Mouse (Mus musculus) spleen, postnatal 4 days (tissue): Measurements from ENCODE around the gene Lnx1.

ENCODE experiments used
- DNase-seq, 2 experiments: peaks; one replicate each; pipeline ENCODE4 v3.0.0; 2022; ENCODE audit warnings: low spot score in 2 of 2

Lnx1 gene

DNA sequence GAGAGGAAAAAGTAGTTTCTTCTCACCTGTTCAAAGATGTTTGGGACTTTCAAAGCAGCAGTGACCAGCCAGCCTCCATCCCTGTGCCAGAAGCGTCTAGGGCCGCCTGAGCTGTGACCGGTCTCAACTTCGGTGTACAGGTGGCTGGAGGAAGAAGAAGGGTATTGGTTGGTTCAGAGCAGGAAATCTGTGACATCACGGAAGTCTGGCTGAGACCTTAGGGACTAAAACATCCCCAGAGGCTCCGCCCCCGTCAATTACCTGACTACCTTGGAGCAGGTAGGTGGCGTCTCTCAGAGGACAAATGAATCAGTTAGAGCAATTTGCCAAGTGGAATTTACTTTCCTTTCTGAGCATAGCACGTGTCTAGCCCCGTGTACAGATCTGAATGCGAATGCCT lies at the start of gene Lnx1:
Gene Lnx1, minus strand, starts transcription at position 147 of the 400 bp plus-strand sequence.
- no peak for DNase-seq

DNA sequence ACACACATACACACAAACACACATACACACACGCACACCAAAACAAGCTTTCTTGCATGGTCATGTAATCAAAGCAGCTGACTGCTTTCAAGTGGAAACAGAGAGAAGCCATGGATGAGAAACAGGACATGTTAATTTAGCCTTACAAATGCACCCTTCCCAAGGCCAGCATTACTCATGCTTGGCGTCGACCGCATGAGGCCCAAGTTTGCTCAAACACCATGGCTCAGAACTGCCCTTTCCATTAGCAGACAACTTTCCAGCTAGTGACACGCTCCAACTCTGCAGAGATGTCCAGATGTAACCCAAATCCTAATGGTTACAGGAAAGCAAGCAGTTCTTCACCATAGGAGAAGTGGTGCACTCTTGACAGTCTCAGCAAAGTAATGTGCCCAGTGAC lies 47.8 kb upstream of the Lnx1 start:
- DNase-seq: no peak

DNA sequence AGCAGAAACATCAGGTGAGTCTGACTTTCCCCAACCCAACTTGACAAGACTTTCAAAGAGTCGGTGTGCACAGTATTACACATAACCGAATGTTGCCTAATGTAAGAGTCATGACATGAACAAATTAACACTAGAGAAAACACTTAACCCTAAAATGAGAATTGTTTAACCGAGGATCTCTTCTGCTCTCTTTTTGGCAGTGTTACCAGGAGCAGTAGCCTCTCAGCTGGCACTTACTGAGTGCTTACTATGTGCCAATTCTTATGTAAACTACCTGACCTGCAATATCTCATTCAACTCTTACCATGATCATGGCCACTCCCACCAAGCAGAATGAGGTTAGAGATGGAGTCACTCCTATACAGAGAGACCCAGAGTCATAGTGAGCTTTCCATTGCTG lies 44.8 kb upstream of the Lnx1 start:
- no peak for DNase-seq

DNA sequence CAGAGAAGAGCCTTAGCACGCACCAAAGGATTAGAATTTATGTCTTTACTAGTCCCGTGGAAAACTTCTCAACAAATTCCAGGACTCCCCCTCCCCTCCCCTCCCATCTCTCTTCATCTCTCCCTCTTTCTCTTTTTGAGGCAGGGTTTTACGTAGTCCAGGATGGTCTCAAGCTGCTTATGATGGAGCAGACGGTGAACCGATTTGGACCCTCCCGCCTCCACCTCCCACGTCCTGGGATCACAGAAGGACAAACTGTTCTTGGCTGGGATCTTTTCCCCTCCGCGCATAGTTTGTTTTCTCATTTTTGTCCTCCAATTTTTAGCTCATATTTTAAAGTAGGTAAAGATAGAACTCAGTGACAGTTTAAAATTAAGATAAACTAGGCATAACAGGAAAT lies 38.2 kb upstream of the Lnx1 start:
- DNase-seq: no peak

DNA sequence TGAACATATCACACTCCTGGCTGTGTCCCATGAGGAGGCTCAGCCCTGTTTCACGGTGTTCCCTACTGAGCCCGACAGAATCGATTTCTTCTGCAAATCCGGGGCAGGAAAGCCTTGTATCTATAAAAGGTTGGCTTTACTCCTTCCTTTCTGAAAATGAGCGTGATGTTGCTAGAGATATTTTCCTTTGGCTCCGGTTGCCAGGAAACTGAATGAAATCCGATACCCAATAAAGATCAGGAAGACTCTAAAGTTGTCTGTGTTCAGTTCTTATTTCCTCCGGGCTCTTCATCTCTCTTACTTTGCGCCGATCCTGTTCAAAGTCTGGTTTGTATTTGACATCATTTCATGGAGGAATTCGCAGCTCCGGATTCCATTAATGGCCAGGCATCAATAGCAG lies 36.7 kb upstream of the Lnx1 start:
- no peak for DNase-seq

DNA sequence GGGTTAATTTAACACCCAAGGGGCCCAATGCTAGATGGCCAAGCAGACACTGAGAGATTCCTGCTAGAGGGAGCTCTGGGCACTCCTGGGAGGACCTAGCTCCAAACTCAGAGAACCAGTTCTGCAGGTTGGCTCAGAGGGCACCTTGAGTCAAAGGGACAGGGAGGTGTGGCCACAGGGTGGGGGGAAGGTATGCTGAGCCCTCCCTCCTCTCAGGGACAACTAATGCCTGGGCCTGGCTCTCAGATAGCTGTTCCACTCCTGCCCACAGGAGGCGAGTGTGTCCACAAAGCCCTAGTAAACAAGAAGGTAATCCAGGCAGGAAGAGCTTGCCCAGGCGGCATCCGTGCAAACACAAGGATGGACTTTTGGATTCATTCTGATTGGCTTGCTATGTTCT lies 35.6 kb upstream of the Lnx1 start:
- DNase-seq: no peak

DNA sequence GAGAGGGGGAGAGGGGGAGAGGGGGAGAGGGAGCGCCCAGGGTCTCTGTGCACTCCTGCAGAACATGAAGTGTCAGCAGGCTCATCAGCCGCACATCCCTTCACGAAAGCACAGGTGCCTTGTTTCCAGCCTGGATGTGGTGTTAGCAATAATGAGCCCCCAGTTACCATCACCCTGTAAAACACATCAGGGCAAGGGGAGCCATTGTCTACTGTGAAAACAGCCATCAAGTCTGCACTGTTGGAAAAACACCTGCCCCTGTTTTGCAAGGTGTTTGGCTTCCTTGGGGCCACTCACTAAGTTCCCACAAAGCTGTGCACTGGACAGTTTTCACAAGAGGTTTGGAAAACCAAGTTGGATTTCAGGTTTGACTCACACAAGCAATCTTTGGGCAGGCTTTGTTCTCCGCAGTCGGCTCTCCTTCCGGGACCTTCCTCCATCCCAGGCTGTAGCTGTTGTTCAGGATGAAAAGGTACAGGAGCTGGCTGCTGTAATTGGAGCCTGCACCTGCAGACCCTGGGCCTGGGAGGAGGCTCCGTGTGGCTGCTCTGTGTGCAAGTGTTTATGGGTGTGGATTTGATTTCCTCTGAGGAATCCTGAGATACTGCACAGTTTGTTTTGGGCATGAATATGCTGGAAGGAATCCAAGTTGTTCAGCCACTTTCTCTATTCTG lies 31.3 kb upstream of the Lnx1 start:
- DNase-seq: no peak

DNA sequence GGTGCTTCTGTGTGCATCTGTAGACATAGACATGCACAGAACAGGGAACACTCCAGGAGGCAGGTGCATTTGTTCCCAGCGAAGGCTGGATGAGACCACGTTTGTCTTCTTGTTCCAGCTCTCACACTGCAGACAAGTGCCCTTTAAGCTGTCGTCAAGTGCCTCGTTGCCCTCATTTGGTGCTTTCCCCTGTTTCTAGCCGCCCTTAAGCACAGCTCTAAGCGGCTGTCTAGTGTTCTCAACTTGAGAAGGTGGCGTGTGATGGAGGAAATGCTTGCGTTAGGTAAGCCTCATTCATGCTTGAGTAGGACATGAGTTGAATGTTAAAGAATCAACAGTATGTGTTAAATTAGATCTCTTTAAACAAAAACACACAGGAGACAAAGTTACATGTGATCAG lies 29.9 kb upstream of the Lnx1 start:
- DNase-seq: no peak

DNA sequence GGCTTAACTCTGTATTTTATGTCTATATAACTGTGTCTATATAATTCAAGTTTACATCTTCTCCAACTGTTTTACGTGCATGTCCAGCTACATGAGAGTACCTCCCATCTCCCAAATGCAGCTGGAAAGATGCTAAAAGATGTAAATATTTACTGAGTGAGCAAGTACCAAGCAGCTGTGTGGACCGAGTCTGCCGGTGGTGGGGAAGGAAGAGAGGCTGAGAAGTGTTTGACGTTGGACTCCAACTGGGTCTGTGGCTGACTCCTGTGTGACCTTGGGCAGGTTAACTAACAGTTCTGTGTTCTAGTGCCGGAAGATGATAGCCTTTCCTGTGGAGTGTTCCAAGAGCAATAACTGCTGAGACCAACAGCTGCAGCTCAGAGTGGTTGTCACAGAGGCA lies 27.9 kb upstream of the Lnx1 start:
- no peak for DNase-seq

DNA sequence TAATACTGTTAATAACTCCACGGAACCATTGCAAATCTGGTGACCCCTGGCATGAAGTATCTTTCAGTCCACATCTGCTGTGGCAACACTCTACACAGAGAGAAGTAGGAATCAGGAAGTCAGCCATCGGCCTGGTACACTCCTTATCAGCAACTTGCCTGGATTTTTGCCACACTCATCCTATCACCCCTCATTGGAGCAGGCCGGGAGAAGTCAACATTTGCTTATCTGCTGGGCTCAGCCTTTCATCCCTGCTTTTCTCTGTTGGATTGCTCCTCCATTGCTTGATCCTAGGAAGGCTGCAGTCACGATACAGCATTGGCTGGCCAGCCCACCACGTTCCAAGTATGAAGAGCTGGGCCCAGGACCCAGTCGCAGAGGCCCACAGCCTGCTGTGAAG lies 26.9 kb upstream of the Lnx1 start:
- DNase-seq: no peak

DNA sequence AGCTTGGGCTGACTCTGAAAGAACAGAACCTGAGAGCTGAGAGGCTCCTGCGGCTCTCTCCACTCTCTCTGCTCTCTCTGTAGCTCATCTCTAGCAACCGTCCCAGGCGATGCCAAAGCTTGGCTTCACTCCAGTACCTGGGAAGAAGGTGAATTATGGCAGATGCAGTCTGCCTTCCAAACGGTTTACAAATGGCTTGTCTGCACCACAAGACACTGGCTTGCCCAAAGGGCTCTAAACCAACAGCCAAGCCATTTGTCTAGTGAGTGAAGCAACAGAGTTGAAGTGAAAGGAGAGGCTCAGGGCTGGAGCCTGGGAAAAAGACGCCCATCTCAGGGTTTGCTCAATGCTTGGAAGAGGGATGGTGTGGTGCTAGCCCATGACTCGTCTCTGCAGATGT lies 25.5 kb upstream of the Lnx1 start:
- DNase-seq: no peak

DNA sequence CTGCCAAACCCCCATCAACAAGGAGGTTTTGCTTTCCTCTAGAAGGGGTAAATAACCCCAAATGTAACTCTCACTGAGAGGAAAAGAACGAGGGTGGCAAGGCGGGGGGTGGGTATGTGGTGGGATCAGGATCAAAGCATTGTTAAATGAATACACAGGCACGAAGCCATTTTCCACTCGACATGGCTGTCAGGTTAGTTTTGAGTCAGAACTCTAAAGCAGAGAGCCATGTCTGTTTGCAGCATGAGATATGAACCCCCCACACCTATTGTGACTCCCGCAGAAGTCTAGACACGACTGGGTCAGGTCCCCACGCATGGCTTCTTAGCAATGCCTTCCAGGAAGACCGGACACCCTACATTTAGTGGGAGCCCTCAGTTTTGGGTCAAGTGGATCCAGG lies 24.6 kb upstream of the Lnx1 start:
- DNase-seq: no peak

DNA sequence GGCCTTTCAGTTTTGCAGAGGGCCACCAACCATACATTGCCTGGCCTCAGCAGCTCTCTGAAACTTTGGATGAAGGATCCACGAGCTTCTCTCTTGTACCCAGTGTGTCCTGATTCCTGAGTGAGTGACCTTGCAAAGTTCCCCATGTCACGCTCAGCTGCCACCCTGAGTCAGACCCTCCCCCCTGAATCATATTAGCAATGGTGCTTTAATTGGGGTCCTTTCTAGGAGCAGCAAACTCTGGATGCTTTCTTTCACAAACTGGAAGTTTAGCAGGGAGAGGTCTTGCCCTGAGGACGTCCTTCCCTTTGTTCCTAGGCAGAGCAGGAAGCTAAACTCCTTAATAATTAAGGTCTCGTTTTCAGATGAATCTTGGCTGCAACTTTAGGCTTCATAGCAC lies 22.8 kb upstream of the Lnx1 start:
- DNase-seq: no peak

DNA sequence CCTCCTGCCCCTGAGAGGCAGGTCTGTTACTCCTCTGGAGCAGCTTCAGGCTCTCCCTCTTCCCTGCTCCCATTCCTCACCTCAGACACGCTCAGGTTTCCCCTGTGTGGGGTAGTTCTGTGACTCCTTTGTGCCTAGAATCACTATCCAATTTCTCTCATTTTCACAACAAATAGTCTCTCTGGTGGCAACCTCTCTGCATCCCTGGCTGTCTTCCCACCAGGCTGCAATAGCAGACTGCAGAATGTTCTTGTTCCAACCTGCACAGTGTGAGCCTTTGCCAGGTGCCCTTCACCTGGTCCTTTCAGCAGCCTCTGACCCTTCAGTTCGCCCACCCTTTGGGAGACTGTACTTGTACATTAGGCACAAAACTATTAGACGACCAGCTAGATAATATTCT lies 19.1 kb upstream of the Lnx1 start:
- DNase-seq: no peak

DNA sequence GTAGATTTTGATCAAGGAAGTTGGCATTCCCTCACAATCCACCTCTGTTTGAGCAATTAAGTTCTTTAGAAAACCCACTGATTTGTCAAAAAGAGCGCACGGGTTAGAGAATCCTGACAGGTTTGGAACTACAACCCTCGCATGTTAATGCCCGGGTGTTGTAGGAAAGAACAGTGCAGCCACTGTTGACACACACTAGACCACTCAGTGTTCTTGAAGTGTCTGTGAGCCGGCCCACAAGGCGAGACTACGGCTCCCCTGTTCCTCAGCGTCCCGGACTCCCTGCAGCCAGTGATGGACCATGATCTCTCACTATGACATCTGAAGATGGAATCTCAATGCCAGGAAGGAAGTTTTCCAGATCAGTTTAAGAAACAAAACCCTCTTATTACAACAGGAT lies 17.9 kb upstream of the Lnx1 start:
- no peak for DNase-seq

DNA sequence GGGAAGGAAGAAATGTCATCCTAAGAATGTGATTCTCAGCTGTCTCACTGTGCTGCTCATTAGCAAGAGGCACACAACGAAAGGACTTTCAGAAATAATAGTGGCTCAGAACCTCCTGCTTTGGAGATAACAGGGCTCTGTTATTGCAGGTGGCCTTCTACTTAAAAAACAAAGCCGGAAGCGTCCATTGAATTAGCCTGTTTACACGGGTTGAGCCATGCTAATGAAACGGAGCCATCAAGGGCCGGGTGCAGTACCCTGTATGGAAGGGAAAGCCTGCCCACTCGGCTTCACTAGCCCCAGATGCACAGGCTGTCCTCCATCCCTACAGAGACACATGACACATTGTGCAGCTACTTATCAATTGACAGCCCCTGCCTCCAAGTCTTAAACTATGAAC lies 13.5 kb upstream of the Lnx1 start:
- DNase-seq: no peak

DNA sequence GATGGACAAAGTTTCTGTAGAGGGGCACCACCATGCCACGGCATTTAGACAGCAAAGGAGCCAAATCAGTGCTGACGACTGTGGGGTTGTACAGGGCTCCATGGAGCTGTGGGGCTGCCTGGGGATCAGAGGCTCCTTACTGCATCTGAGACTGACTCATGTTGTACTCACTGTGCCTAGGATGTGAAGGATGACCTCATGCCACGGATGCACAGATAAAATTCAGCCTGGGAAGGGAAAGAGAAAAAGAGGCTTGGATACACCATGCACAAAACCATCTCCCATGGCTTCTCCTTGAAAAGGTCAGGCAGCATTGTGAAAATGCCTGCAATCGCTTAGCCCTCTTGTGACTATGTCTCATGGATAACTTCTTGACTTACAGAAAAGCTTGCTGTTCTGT lies 10.1 kb upstream of the Lnx1 start:
- no peak for DNase-seq

DNA sequence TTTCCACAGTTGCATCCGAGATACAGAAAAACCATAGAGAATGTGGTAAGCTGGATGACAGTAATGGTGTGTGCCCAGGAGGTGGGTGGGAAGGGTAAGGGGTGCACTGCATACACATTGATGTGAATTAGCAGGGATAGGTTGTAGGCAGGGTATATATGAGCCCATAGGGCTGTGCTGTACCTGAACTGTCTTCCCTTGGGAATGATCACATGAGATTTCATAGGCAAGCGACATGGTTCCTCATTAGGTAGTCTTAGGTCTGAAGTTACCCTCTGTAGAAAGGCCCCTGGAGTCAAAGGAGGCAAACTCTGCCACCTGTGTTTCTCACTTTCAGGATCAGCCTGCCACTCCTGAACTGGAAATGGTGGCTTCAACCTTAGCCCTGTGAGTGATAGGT lies 9.3 kb upstream of the Lnx1 start:
- DNase-seq: no peak

DNA sequence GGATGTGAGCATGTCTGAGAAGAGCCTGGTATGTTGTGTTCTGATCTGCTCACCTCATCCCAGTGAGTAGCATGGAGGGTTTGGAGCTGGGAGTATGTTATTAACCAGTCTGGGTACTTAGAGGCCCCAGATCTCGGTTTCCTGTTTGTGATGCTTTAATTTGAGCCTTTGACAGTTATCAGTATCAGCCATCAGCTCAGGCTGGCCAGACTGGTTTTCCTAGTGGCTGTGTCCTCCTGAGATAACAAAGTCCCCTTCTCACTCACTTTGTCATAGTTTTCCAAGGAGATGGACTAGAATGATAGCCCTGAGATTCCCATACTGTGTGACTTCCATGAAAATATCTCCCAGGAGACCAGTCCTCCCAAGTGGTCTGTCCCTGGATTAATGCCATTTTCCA lies 8.3 kb upstream of the Lnx1 start:
- no peak for DNase-seq

DNA sequence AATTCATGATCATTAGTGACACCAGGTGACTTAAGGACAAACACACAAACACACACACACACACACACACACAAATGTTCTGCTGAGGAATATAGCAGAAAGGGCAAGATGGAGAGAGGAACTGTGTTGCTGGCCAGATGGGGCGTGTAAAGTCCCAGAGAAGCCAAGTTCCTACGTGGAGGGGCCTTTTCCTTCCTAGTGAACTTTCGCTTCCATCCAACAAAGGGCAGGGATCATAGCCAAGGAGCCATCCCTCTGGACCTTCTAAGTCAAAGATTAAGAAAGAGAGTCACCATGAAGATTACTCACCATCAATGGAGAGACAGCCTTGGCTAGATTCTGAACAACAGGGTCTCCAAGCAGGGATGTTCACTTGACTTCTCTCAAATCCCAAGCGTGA lies 7.5 kb upstream of the Lnx1 start:
- no peak for DNase-seq

DNA sequence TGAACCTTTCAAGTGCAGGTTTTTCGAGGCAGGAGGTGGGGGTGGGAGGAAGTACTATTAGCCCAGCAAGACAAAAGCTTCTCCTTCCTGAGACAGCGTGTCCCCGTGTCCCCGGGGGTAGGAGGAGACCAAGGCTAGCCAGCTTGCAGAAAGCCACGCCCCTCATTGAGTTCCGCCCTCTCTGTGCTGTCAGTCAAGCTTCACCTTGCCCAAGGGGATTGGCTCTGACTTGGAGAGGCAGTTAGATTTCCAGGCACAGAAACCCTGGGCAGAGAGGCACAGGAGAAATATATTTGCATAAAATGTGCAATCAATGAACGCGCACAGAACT lies 1.7 kb upstream of the Lnx1 start:
- DNase-seq: peak; percentile 63 to 74

DNA sequence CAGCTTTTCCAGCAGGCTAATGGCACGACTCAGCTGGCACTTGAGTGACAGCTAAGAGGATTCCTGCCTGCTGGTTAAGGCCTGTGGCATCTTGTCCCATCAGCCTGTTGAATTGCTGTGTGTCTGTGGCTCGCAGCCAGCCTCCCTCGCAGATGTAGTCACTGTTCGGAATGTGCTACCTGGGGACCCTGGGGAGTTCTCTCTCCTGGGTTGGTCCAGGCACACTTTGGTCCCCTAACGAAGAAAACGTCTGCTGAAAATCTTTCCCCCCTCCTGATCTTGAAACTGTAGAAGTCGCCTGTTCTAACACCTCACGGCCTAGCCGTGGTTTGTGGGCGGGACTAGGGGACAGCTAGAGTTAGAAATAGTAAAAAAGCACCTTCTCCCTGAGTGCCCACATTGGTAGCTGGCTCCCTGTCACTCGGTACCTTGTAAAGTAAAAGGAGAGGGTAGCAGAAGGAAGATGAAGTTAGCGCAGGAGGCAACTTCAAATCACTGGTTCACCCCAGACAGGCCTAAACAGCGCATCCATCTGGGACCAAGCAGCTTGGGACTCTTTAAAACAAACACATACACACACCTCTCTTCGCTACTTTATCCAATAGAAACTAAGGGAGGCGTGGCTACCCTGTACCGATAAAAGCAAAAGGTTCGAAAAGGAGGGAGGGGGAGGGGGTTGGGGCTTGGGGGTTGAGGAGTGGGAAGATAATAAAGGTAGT lies 1.2 kb upstream of the Lnx1 start:
- DNase-seq: no peak

DNA sequence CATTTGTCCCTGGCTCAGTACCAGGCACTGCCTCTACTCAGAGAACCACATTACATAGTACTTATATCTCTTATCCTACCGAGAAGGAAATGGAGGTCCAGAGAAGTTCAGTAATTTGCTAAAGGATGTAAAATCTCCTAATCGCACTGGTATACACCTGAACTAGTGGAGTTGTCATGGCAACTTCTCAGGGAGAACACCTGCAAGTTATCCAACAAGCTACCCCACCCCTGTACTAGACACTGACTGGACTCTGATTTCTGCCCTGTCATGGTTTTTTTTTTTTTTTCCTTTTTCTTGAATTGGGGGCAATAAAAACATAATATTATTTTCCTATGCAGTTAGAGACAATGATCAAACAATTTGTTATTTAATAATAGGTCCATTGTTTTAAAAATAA lies 1.8 kb downstream of the Lnx1 start:
- no peak for DNase-seq

DNA sequence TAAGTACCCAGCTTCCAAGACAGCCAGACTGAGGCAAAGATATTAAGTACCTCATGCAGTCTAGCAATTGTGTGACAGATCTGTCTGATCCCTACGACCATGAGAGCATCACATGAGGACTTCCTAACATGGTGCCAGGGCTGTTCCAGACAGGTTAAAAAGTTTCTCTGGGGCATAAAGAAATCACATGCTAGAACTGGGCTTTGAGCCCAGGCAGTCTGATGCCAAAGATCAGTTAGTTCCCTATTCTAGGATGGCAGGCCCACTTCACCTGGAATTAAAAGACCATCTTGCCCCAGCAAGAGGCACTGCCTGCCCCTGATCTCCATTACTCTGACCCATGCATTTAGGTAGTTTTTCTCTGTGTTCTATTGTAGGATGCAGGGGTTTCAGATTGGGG lies 3.0 kb downstream of the Lnx1 start:
- DNase-seq: no peak
